Mouse (Mus musculus) myocyte (in vitro differentiated cells): ENCODE data around the gene Smyd3. TPM values are rescaled to one million over a fixed set of nuclear protein-coding genes. Genes with fewer than 3 reads are reported as not detected.

Experiments used
- H3K27me3 ChIP-seq: one replicate; pipeline ENCODE4 v1.6.1; 2011; ENCODE audit not compliant: control insufficient read depth, insufficient read depth, insufficient read length
- H3K36me3 ChIP-seq: one replicate; pipeline ENCODE4 v1.6.1; 2011; ENCODE audit not compliant: control insufficient read depth, insufficient read depth
- H3K4me2 ChIP-seq: one replicate; pipeline ENCODE4 v1.6.1; 2011; ENCODE audit warnings: low read depth, control low read depth
- H3K4me3 ChIP-seq: one replicate; pipeline ENCODE4 v1.5.1; 2011; ENCODE audit warnings: mild to moderate bottlenecking, control low read depth, moderate library complexity
- H3K79me2 ChIP-seq: one replicate; pipeline ENCODE4 v1.6.1; 2011; ENCODE audit not compliant: control insufficient read depth, insufficient read depth
- H3ac ChIP-seq: one replicate; pipeline ENCODE4 v1.6.1; 2011; ENCODE audit not compliant: control insufficient read depth, insufficient read length
- CEBPB ChIP-seq: IDR thresholded peaks from 2 replicates; pipeline ENCODE4 v1.6.1; 2011; ENCODE audit warnings: mild to moderate bottlenecking, moderate library complexity; ENCODE audit not compliant: poor library complexity, insufficient read depth, severe bottlenecking
- E2F4 ChIP-seq: IDR thresholded peaks from one replicate; pipeline ENCODE4 v1.6.1; 2011; ENCODE audit warnings: mild to moderate bottlenecking, control low read depth, moderate library complexity; ENCODE audit not compliant: insufficient read depth
- MAX ChIP-seq: IDR thresholded peaks from one replicate; pipeline ENCODE4 v1.6.1; 2011; ENCODE audit warnings: low read depth, mild to moderate bottlenecking, control low read depth
- MYOD1 ChIP-seq, 3 experiments: IDR thresholded peaks; one replicate each; pipeline ENCODE4 v1.6.1; 2011; ENCODE audit warnings: control low read depth in 2 of 3, low read depth in 2 of 3, mild to moderate bottlenecking in 2 of 3, moderate library complexity in 1 of 3; ENCODE audit not compliant: insufficient read length in 2 of 3, control insufficient read depth in 1 of 3
- MYOG ChIP-seq, 3 experiments: IDR thresholded peaks; one replicate each; pipeline ENCODE4 v1.6.1; 2011; ENCODE audit warnings: control low read depth in 2 of 3, low read depth in 2 of 3, mild to moderate bottlenecking in 2 of 3; ENCODE audit not compliant: insufficient read length in 2 of 3, control insufficient read depth in 1 of 3, insufficient read depth in 1 of 3
- POLR2A ChIP-seq: IDR thresholded peaks from one replicate; pipeline ENCODE4 v1.6.1; 2011; ENCODE audit warnings: low read depth, mild to moderate bottlenecking, control low read depth, moderate library complexity; ENCODE audit not compliant: insufficient read length
- POLR2AphosphoS2 ChIP-seq: IDR thresholded peaks from one replicate; pipeline ENCODE4 v1.6.1; 2011; ENCODE audit warnings: low read depth, control low read depth; ENCODE audit not compliant: insufficient read length
- REST ChIP-seq: IDR thresholded peaks from one replicate; pipeline ENCODE4 v1.6.1; 2011; ENCODE audit warnings: mild to moderate bottlenecking, control low read depth, moderate library complexity; ENCODE audit not compliant: insufficient read depth, insufficient read length
- SRF ChIP-seq: IDR thresholded peaks from one replicate; pipeline ENCODE4 v1.6.1; 2011; ENCODE audit warnings: low read depth; ENCODE audit not compliant: control insufficient read depth, insufficient read length
- TCF12 ChIP-seq: IDR thresholded peaks from one replicate; pipeline ENCODE4 v1.6.1; 2011; ENCODE audit warnings: mild to moderate bottlenecking, control low read depth; ENCODE audit not compliant: poor library complexity, insufficient read depth, severe bottlenecking
- TCF3 ChIP-seq: IDR thresholded peaks from one replicate; pipeline ENCODE4 v1.6.1; 2011; ENCODE audit warnings: low read depth, control low read depth; ENCODE audit not compliant: insufficient read length
- USF1 ChIP-seq: IDR thresholded peaks from one replicate; pipeline ENCODE4 v1.6.1; 2011; ENCODE audit warnings: low read depth, mild to moderate bottlenecking, control low read depth, moderate library complexity
- polyA plus RNA-seq: library from polyadenylated mRNA; unstranded; fragments of >200 nt; fragmentation: generic; extraction: Trizol; gene quantifications from one replicate; pipeline ENCODE4 v1.2.1, GENCODE M21; 2012; ENCODE audit warnings: missing spikeins

Gene Smyd3
- polyA plus RNA-seq, 1 experiment, result 22.7 TPM

- Histone ChIP-seq H3K79me2 (no peaks in the 10 kb centered on the region), H3K36me3 (no peaks in the 10 kb centered on the region), H3K4me3 (no peak overlapping the region), H3K27me3 (no peaks in the 10 kb centered on the region), H3K4me2 (no peak overlapping the region), H3ac (no peak overlapping the region)
- TF ChIP-seq MAX (no peak), TCF12 (no peak)
Observed at GRCm38 (mm10) chr1:179519901-179520300, 2.1 kb upstream of the Smyd3 start.

- peak overlapping the region; percentile 22 for H3ac ChIP-seq
- H3K27me3 ChIP-seq, result no peaks in the 10 kb centered on the region
- H3K4me3 ChIP-seq, result peak overlapping the region; percentile 56
- no peak for TF ChIP-seq USF1
- TF ChIP-seq MYOD1 (IDR thresholded peaks at IDR 0.05; ENCODE audit: control insufficient read depth in 1 of 3, insufficient read length in 2 of 3, low read depth in 2 of 3), result no peak
- no peak for TF ChIP-seq MYOG (IDR thresholded peaks at IDR 0.05; ENCODE audit: control insufficient read depth in 1 of 3, insufficient read depth in 1 of 3, insufficient read length in 2 of 3, low read depth in 2 of 3)
- no peak for TF ChIP-seq SRF
- no peak for TF ChIP-seq E2F4
- TF ChIP-seq TCF12, result no peak
- TF ChIP-seq POLR2AphosphoS2, result no peak
- TF ChIP-seq CEBPB, result no peak
- no peak for TF ChIP-seq TCF3
- no peak for TF ChIP-seq POLR2A
- TF ChIP-seq MAX, result no peak
- TF ChIP-seq REST, result no peak
- H3K36me3 ChIP-seq, result no peaks in the 10 kb centered on the region
- peak overlapping the region; percentile 87 for H3K4me2 ChIP-seq
- no peaks in the 10 kb centered on the region for H3K79me2 ChIP-seq
Observed at GRCm38 (mm10) chr1:179516941-179517712, 714 bp downstream of the Smyd3 start.

- H3K4me3 ChIP-seq, result no peak overlapping the region
- TF ChIP-seq SRF (no peak), POLR2A (no peak), MYOG (IDR thresholded peaks at IDR 0.05; ENCODE audit: control insufficient read depth in 1 of 3, insufficient read depth in 1 of 3, insufficient read length in 2 of 3, low read depth in 2 of 3) (no peak), CEBPB (no peak), TCF12 (no peak), TCF3 (no peak), MAX (no peak), E2F4 (no peak), USF1 (no peak), POLR2AphosphoS2 (no peak), REST (no peak), MYOD1 (IDR thresholded peaks at IDR 0.05; ENCODE audit: control insufficient read depth in 1 of 3, insufficient read length in 2 of 3, low read depth in 2 of 3) (no peak)
- no peaks in the 10 kb centered on the region for H3K27me3 ChIP-seq
- H3K4me2 ChIP-seq, result no peak overlapping the region
- no peak overlapping the region for H3ac ChIP-seq
- no peaks in the 10 kb centered on the region for H3K79me2 ChIP-seq
- H3K36me3 ChIP-seq, result no peaks in the 10 kb centered on the region
Observed at GRCm38 (mm10) chr1:179511895-179512294, 5.9 kb downstream of the Smyd3 start.

GRCm38 (mm10) chr1:179510546-179511340 is 7.1 kb downstream of the Smyd3 start:
- no peak overlapping the region for H3K4me3 ChIP-seq
- H3K79me2 ChIP-seq, result no peaks in the 10 kb centered on the region
- TF ChIP-seq USF1, result no peak
- no peak for TF ChIP-seq SRF
- no peak for TF ChIP-seq REST
- no peak for TF ChIP-seq MYOG (IDR thresholded peaks at IDR 0.05; ENCODE audit: control insufficient read depth in 1 of 3, insufficient read depth in 1 of 3, insufficient read length in 2 of 3, low read depth in 2 of 3)
- no peak for TF ChIP-seq TCF12
- TF ChIP-seq POLR2AphosphoS2, result no peak
- TF ChIP-seq CEBPB, result no peak
- no peak for TF ChIP-seq MAX
- TF ChIP-seq MYOD1 (IDR thresholded peaks at IDR 0.05; ENCODE audit: control insufficient read depth in 1 of 3, insufficient read length in 2 of 3, low read depth in 2 of 3), result no peak
- no peak for TF ChIP-seq TCF3
- no peak for TF ChIP-seq E2F4
- TF ChIP-seq POLR2A, result no peak
- no peaks in the 10 kb centered on the region for H3K36me3 ChIP-seq
- H3K27me3 ChIP-seq, result no peaks in the 10 kb centered on the region
- no peak overlapping the region for H3K4me2 ChIP-seq
- no peak overlapping the region for H3ac ChIP-seq
